Mouse (Mus musculus) CH12.LX (cell line): ENCODE results near the gene Csnk2a2.

ENCODE experiments used
- CHD2 ChIP-seq: IDR thresholded peaks from 2 replicates; pipeline ENCODE4 v1.6.1; 2011; ENCODE audit warnings: low read length, improper control_type of control experiment
- CTCF ChIP-seq, 2 experiments: IDR thresholded peaks in 1 of 2; conservative IDR thresholded peaks in 1 of 2; 2 replicates each; pipeline ENCODE4 v1.5.1; 2011 to 2012; ENCODE audit warnings: low read depth in 2 of 2, low read length in 2 of 2, improper control_type of control experiment in 1 of 2, inconsistent platforms in 1 of 2, mild to moderate bottlenecking in 1 of 2, moderate library complexity in 1 of 2
- E2F4 ChIP-seq: IDR thresholded peaks from 2 replicates; pipeline ENCODE4 v1.6.1; 2011; ENCODE audit warnings: low read depth, low read length, improper control_type of control experiment; ENCODE audit not compliant: insufficient replicate concordance
- EP300 ChIP-seq: IDR thresholded peaks from 2 replicates; pipeline ENCODE4 v1.6.1; 2011; ENCODE audit warnings: low read length, improper control_type of control experiment
- ETS1 ChIP-seq: conservative IDR thresholded peaks from 2 replicates; pipeline ENCODE4 v1.6.1; 2012; ENCODE audit warnings: low read depth, mild to moderate bottlenecking, inconsistent platforms, low read length, improper control_type of control experiment, moderate library complexity
- HCFC1 ChIP-seq: IDR thresholded peaks from 2 replicates; pipeline ENCODE4 v1.6.1; 2012; ENCODE audit warnings: low read depth, mild to moderate bottlenecking, inconsistent platforms, low read length, improper control_type of control experiment
- JUN ChIP-seq: IDR thresholded peaks from 2 replicates; pipeline ENCODE4 v1.6.1; 2011; ENCODE audit warnings: low read depth, mild to moderate bottlenecking, low read length, improper control_type of control experiment, moderate library complexity; ENCODE audit not compliant: insufficient read depth
- KAT2A ChIP-seq: IDR thresholded peaks from 2 replicates; pipeline ENCODE4 v1.6.1; 2012; ENCODE audit warnings: low read length, improper control_type of control experiment, inconsistent platforms; ENCODE audit not compliant: insufficient replicate concordance
- MAX ChIP-seq: IDR thresholded peaks from 2 replicates; pipeline ENCODE4 v1.6.1; 2011; ENCODE audit warnings: low read length, improper control_type of control experiment
- MXI1 ChIP-seq: IDR thresholded peaks from 2 replicates; pipeline ENCODE4 v1.6.1; 2011; ENCODE audit warnings: mild to moderate bottlenecking, low read depth, low read length, improper control_type of control experiment
- POLR2A ChIP-seq: IDR thresholded peaks from 2 replicates; pipeline ENCODE4 v1.6.1; 2011; ENCODE audit warnings: low read depth, mild to moderate bottlenecking, improper control_type of control experiment, low read length
- USF1 ChIP-seq: IDR thresholded peaks from 2 replicates; pipeline ENCODE4 v1.6.1; 2014; ENCODE audit warnings: low read depth, mild to moderate bottlenecking, inconsistent platforms, low read length, improper control_type of control experiment
- ZC3H11A ChIP-seq: IDR thresholded peaks from 2 replicates; pipeline ENCODE4 v1.6.1; 2012; ENCODE audit warnings: low read depth, mild to moderate bottlenecking, inconsistent platforms, low read length, improper control_type of control experiment

DNA sequence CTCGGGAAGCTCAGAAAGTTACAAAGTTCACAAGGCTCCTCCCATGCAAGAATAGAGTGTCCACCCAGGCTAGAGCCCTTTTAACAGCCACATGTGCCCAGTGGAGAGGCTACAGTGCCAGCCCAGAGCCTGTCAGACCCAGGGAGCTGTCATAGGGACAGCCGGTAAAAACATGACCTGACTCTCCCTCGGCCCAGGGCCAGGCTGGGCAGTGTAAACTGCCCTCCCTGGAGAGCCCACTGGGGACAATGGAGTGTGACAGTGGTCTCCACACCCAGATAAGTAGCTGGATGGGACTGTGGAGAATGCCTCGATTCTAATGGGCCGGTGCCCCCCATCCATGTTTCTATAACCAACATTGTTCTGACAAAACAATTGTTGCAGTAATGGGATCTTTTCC, 80.3 kb downstream of the Csnk2a2 start:
- TF ChIP-seq HCFC1 = no peak
- no peak for TF ChIP-seq POLR2A
- TF ChIP-seq CHD2 = no peak
- TF ChIP-seq JUN = no peak
- no peak for TF ChIP-seq MXI1
- no peak for TF ChIP-seq CTCF (conservative IDR thresholded peaks at IDR 0.05 in 1 of 2, IDR thresholded peaks at IDR 0.05 in 1 of 2; ENCODE audit: low read depth in 2 of 2, low read length in 2 of 2)
- TF ChIP-seq MAX = no peak
- TF ChIP-seq ZC3H11A = no peak
- TF ChIP-seq ETS1 = no peak
- no peak for TF ChIP-seq EP300
- no peak for TF ChIP-seq KAT2A
- no peak for TF ChIP-seq USF1
- TF ChIP-seq E2F4 = no peak
